Mouse (Mus musculus) adrenal gland, postnatal 36 days (tissue): ENCODE data around the gene Kif14. TPM values are rescaled to one million over a fixed set of nuclear protein-coding genes. Genes with fewer than 3 reads are reported as not detected.

ENCODE experiments used
- total RNA-seq, 2 experiments: library from RNA; stranded (reverse); gene quantifications; 2 replicates each; pipeline ENCODE4 v1.2.3; 2021

The Kif14 gene
- total RNA-seq, 2 experiments from 2014 or later: 0.73 to 0.79 TPM

Other genes with a start within 250 kb of the Kif14 start
- gene Inava, start 232.1 kb upstream of the Kif14 start, total RNA-seq: not detected
- not detected for gene Gpr25, start 205.5 kb upstream of the Kif14 start, total RNA-seq
- gene Camsap2, start 120.2 kb upstream of the Kif14 start, total RNA-seq: 10 to 100 TPM; 39.0 to 46.4 TPM
- gene Ddx59, start 51.1 kb upstream of the Kif14 start, total RNA-seq: 10 to 100 TPM; 10.5 to 14.8 TPM
- 10 to 100 TPM; 15.6 to 19.3 TPM for gene Zfp281, start 158.6 kb downstream of the Kif14 start, total RNA-seq